Mouse (Mus musculus): ENCODE results near the gene Akap1.
"Not testable (repeated sequence)": the region's sequence is repeated elsewhere in the genome, so short reads cannot be mapped to it uniquely, and the experiment has no call there.

Akap1 gene

DNA sequence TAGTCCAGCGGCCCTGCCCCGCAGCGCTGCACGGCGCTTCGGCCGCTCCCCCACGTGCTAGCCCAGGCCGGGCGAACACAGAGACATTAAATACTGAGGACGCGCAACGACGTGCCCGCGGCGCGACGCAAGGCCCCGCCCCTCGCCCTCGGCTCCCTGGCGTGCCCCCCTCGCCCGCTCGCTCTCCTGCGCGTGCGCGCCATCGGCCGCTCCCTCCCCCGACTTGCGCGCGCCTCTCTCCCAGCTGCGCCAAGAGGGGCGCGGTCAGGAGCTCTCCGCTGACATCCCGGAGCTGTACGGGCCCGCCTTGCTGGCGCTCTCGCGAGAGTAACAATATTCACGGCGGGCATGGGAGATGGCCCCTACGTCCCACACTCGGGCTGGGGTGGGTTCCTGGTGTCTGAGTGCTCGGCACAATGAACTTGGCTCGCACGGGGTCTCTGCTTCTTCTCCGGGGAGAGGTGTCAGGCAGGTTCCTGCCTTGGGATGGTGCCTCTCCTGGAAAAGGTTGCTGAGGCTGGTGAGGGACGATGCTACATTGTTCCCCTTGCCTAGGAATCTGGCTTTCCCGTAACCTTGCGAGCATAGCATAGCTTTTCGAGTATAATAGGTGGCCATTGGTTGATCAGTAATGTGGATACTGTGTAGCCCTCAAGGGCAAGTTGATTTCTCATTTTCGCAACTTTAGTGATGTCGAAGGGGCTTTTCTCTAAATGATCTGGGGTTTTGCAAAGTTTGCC, at the start of gene Akap1:
Gene Akap1, minus strand, starts transcription at position 129 of the 740 bp plus-strand sequence.
- DNase-seq (ENCODE audit: low read depth, low spot score): peak; percentile 92

GRCm38 (mm10) chr11:88909388-88910036, 45.1 kb upstream of the Akap1 start:
- DNase-seq (ENCODE audit: low read depth, low spot score): no peak

GRCm38 (mm10) chr11:88908557-88909211, 44.3 kb upstream of the Akap1 start:
- no peak for DNase-seq (ENCODE audit: low read depth, low spot score)

GRCm38 (mm10) chr11:88907886-88908285, 43.5 kb upstream of the Akap1 start:
- no peak for DNase-seq (ENCODE audit: low read depth, low spot score)

DNA sequence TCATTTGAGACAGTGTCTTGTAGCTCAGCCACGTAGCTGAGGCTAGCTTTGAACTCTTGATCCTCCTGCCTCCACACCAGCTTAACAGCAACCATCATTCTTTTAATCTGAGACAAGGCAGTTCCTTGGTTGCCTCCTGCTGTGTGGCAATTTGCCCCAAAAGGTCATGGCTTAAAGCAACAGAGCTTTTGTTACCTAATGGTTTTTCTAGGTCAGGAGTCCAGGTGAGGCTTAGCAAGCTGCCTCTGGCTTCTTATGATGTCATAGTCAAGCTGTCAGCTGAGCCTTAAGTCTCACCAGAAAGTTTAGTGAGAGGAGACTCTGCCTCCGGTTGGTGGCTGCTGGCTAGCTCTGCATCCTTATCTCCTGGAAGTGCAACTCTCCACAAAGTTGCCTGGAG, 41.2 kb upstream of the Akap1 start:
- no peak for DNase-seq (ENCODE audit: low read depth, low spot score)

- DNase-seq (ENCODE audit: low read depth, low spot score): no peak
These were observed 39.7 kb upstream of the Akap1 start for GRCm38 (mm10) chr11:88904080-88904479.

DNA sequence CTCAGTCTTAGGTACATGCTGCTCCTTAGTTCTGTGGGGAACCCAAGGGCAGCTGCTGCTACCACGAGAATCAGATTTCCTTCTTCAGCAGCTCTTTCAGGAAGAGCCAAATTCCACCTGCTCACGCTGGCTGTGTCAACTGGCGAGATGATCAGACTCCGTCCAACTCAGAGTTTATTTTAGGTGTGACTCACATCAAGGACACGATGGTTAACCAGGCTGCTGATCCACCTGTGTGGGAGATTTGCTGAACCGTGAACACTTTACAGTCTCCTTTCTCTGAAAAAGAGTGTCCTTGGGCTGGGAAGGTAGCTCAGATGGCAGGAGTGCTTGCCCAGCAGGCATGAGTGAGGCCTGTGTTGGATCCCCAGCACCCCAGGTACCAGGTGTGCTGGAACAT, 38.4 kb upstream of the Akap1 start:
- DNase-seq (ENCODE audit: low read depth, low spot score): no peak

GRCm38 (mm10) chr11:88901341-88901802, 37.0 kb upstream of the Akap1 start:
- no peak for DNase-seq (ENCODE audit: low read depth, low spot score)

- no peak for DNase-seq (ENCODE audit: low read depth, low spot score)
These were observed 35.2 kb upstream of the Akap1 start for GRCm38 (mm10) chr11:88899561-88899960.

- no peak for DNase-seq (ENCODE audit: low read depth, low spot score)
These were observed 34.0 kb upstream of the Akap1 start for GRCm38 (mm10) chr11:88898380-88898763.

DNA sequence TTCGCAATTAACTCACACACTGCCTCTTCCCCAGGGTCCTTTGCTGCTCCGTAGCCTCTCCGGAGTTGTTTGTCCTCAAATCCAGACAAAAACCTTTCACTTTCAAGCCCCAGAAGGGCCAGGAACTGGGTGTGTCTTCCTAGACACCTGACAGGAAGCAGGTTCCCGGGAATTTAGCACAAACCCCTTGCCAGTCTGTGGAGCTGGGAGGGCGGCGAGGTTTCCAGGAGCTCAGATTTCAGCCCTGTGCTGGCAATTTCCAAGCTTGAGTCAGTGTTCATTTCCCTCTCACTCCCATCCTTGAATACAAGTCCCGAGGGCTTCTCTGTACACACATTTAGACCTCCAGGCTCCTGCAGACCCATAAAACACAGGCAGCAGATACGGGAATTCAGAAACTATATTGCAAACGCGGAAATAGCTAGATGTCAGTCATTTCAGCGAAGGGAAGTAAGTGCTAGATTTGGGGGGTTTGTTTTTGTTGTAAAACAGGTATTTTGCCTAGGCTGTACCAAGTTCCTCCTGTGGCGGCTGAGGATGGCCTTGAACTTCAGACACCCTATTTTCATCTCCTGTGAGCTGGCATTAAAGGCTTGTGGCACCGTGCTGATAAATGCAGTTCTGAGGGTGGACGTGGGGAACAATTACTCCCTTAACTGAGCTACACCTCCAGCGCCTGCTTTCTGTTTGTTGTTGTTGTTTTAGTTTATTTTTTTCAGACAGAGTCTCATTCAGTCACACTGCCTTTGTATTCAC, 33.4 kb upstream of the Akap1 start:
- no peak for DNase-seq (ENCODE audit: low read depth, low spot score)

GRCm38 (mm10) chr11:88895800-88896232, 31.4 kb upstream of the Akap1 start:
- DNase-seq (ENCODE audit: low read depth, low spot score): not testable (repeated sequence)

DNA sequence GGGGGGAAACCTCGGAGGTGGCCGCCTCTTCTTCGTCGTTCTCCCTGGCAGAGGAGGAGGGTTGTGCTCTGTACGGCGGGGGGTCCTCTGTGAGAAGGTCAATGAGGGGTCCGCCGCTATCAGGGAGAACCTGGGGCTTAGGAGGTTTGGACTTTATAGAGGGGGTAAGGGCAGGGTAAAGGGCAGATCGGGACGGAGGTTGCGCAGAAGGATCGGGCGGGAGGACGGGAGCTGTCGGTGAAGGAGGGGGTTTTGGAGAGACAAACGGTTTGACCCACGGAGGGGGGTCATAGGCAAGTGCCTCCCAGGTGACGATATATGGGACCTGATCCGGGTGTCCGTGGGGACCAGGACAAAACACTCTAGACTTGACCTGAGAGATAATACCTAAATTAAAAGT, 30.8 kb upstream of the Akap1 start:
- DNase-seq (ENCODE audit: low read depth, low spot score): not testable (repeated sequence)

DNA sequence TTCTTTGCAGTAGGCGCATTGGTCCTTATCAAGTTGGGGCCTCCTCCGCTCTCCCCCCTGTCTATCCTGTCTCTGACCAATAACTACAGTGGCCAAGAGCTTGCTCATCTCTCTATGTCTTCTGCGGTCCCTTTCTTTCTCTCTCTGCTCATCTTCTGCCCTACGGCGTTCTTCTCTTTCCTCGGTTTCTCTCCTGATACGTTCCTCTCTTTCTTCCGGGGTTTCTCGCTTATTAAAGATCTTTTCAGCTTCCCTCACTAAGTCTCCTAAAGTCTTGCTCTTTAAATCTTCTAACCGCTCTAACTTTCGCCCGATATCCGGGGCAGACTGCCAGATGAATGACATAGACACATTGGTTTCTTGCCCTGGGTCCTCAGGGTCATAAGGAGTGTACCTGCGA, 29.9 kb upstream of the Akap1 start:
- not testable (repeated sequence) for DNase-seq (ENCODE audit: low read depth, low spot score)

DNA sequence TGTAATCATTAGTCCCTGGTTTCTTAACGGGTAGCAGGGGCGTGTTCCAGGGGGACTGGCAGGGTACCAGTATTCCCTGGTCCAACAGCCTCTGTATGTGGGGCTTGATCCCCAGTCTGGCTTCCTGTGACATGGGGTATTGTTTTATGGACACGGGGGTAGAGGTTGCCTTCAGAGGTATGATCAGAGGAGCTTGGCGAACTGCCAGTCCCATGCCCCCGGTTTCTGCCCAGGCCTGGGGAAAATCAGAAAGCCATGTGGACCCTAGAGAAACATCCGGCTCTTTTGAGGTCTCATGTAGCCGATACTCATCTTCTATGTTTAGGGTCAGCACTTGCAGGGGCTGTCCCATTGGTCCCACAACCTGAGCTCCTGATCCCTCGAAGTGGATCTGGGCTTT, 29.1 kb upstream of the Akap1 start:
- not testable (repeated sequence) for DNase-seq (ENCODE audit: low read depth, low spot score)

GRCm38 (mm10) chr11:88892789-88893188, 28.4 kb upstream of the Akap1 start:
- not testable (repeated sequence) for DNase-seq (ENCODE audit: low read depth, low spot score)

- not testable (repeated sequence) for DNase-seq (ENCODE audit: low read depth, low spot score)
These were observed 27.7 kb upstream of the Akap1 start for GRCm38 (mm10) chr11:88891921-88892561.

DNA sequence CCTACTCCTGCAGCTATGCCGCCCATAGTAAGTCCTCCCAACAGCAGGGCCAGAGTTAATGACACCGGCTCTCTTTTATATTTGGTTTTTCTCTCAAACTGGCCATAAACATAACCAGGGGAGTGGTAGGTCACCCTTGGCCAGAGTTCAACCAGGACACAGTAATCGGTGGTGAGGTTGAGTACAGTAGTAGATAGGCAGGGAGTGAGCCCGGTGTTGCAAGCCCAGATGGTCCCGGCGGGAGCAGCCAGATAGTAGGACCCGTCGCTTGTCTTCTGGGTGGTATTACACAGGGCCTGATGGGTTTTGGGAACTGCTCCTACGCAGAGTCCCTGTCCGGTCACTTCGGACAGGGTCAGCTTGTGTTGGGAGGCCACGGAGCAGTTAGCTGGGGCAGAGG, 27.1 kb upstream of the Akap1 start:
- DNase-seq (ENCODE audit: low read depth, low spot score): not testable (repeated sequence)

- not testable (repeated sequence) for DNase-seq (ENCODE audit: low read depth, low spot score)
These were observed 26.5 kb upstream of the Akap1 start for GRCm38 (mm10) chr11:88890904-88891303.

GRCm38 (mm10) chr11:88888996-88889395, 24.6 kb upstream of the Akap1 start:
- DNase-seq (ENCODE audit: low read depth, low spot score): no peak

DNA sequence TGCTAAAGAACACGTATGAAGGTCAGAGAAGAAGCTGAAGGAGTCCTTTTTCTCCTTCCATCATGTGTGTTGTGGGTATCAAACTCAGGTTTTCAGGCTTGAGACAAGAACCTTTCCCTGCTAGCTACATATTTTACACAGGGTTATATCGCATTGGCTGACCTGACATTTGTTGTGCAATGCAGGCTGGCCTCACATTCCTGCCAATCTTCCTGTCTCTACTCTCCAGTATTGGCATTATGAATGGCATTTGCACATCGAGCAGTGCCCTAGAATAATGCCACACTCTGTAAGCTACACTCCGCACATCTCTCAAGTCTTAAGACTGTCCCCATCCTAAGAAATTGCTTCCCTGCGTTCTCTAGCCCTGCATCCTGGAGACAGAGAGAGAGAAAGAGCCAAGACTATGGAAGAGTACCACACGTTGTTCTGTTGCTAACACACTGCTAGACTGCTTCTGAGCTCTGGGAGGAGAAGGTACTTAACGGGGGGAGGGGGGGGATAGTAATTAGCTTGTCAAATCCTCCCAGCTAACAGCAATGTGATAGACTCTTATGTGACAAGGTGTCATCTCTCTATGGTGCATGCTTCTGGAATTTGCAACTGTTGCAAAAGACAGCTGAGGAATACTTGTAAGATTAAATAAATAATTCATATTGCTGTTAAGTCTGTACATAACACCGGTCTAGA, 20.1 kb upstream of the Akap1 start:
- DNase-seq (ENCODE audit: low read depth, low spot score): peak; percentile 32

Data from brain, embryonic 18.5 days (tissue).